Mouse (Mus musculus) mesoderm, embryonic 11.5 days (tissue): ENCODE measurements at regions not wholly inside any gene's neighbourhood (a gene's known extent, or its start where the extent isn't known, plus 50 kb on each side); places are given as distances from the start of the nearest gene placed in this dataset.

Source experiments
- DNase-seq: peaks from one replicate; pipeline ENCODE4 v3.0.0-alpha.2; 2012; ENCODE audit warnings: low read depth, low spot score

DNA sequence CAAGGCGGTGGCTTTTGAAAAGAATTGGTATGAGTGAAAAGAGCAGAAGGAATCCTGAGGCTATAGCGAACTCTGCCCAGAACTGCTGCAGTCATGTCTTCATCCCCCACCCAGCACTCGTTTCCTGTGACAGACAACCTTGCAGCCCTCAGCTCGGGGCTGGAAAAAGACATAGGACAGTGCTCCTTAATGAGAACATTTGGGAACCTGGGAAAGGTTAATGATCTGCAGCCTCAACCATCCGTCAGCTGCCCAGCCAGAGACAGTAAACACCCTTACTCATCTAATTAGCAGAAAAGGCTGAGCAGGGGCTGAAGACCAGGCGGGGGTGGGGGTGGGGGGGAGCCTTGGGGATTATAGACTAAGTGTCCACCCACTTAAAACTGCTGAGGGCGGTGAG, 76.3 kb upstream of the Arhgap36 start:
- DNase-seq = no peak

DNA sequence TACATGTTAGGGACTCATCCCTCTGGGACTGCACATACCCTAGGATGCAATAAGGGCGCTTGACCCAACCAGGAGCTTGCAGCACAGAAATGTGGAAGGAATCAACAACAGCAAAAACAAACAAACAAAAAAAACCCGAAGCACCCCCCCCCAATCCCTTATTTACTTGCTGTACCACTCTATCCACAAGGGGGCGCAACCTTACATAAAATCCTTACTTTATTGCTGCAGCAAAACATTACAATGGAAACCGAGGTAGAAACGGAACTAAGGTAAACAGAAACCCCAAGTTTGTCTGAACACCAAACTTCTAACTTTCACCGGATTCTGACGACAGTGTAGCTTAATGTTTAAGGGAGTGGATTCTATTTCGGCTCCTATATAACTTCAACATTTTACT, 86.7 kb upstream of the Arhgap36 start:
- peak; percentile 28 for DNase-seq

DNA sequence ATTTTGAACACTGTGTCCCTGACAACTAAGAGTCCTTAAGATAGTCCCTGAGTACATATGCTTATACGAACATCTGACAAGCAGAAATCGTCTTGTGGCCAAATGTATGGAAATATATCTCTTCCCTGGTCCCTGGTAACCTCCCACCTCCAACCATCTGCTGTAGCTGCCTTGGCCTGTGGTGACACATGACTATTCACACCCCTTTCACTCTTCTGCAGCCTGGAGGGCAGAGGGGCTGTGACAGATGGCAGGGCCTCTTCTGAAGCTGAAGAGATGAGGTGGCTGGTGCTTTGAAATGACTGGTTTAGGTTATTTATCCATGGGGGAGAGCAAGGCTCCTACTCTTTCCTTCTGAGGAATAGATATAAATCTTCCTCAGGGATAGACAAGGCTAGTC, 82.3 kb upstream of the Enox2 start:
- DNase-seq = peak; percentile 3

DNA sequence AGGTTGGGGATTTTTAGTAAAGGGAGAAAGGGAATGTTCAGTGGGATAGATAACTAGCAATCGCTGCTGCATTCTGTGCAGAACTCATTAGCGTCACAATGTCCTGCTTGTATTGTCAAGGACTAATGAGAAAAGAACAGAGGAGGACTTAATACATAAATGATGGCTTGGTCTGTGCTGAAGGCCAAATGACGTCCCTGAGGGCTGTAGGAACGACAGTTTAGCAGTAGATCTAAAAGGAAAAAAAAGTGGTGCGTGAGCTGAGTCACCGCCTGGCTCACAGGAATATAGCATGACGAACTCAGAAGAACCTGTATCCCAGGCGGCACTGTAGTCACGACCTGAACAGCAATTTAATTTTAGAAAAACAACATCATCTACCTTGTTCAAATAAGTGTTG, 81.3 kb upstream of the Enox2 start:
- no peak for DNase-seq

DNA sequence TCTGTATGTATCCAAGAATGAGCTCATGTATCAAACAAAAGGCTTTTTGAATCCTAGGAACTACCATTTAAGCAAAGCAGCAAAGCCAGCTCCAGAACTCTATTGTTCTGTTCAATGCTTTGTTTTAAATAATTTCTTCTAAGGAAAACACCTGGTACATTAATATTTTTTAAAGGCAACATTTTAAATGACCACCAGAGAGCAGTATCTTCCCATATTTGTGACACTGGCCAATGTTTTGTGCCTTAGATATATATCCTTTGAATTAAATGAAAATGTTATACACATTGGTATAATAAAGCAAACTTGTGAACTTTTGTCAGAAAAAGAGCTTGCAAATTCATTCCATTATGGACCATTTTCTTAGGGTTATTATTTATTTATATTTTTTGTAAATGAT, 58.4 kb upstream of the Enox2 start:
- peak; percentile 3 for DNase-seq
